21 mouse cellular contexts compared by ENCODE assay signal in genomic region chr6:55346491-55346890, GRCm38 (mm10). TPM values are rescaled to one million over a fixed set of nuclear protein-coding genes. Genes with fewer than 3 reads are reported as not detected.
"Had no signal": no experiment of that assay in that cellular context is flagged by ENCODE, and none has a peak within 500 bp of the region (broad histone marks: within the 10 kb centered on the region; RNA-seq: fewer than 3 reads in every experiment).

No protein-coding gene starts in this region.

- H3K27ac ChIP-seq: left cerebral cortex, adult 2 months; limb, embryonic 10.5 days; liver, embryonic 14.5 days; midbrain, embryonic 13.5 days; neural tube, embryonic 12.5 days had no signal

- DNase-seq: kidney, postnatal 10 days; lung, postnatal 36 days; thymus, postnatal 4 days had no signal

- H3K4me2 ChIP-seq: midbrain, embryonic 13.5 days; neural tube, embryonic 12.5 days had no signal

- H3K9ac ChIP-seq: liver, embryonic 14.5 days; midbrain, embryonic 13.5 days; neural tube, embryonic 12.5 days had no signal

- H3K9me3 ChIP-seq: limb, embryonic 10.5 days; neural tube, embryonic 12.5 days had no signal

- H3K27me3 ChIP-seq: midbrain, embryonic 13.5 days; neural tube, embryonic 12.5 days had no signal

- H3K4me3 ChIP-seq: left cerebral cortex, adult 2 months; limb, embryonic 10.5 days; midbrain, embryonic 13.5 days; neural tube, embryonic 12.5 days had no signal

- ATAC-seq: inflammation-experienced regulatory T-cells, adult 6 months; intestine, postnatal 0 days; lung, postnatal 0 days; midbrain, embryonic 13.5 days had no signal

- H3K36me3 ChIP-seq: limb, embryonic 10.5 days; midbrain, embryonic 13.5 days; neural tube, embryonic 12.5 days had no signal

RNA-seq across cellular contexts. Expression of gene Aqp1, which starts 10.3 kb away (rescaled TPM):
- total RNA-seq: monocyte, adult 5-6 weeks had no signal
- polyA plus RNA-seq: inflammation-experienced regulatory T-cells, adult 6 months had no signal

RNA-seq across cellular contexts. Expression of gene Ghrhr, which starts 29.6 kb away (rescaled TPM):
- total RNA-seq: layer of hippocampus, postnatal 25 days; left cerebral cortex, adult 2 months; left cerebral cortex, postnatal 14 days; megakaryocyte progenitor cell, adult 5-6 weeks; monocyte, adult 5-6 weeks; neutrophil, adult 5-6 weeks had no signal
- polyA plus RNA-seq: inflammation-experienced regulatory T-cells, adult 6 months; intestine, postnatal 0 days; kidney, embryonic 14.5 days; limb, embryonic 10.5 days; limb, embryonic 14.5 days; lung, adult 2 months; midbrain, embryonic 13.5 days; neural tube, embryonic 12.5 days; stomach, embryonic 14.5 days; testis, adult 2 months had no signal
